Mouse (Mus musculus): Measurements from ENCODE around the gene Hecw2. TPM values are rescaled to one million over a fixed set of nuclear protein-coding genes. Genes with fewer than 3 reads are reported as not detected.

Hecw2 gene
- total and polyA plus RNA-seq, 3 experiments, result 0.27 TPM; not detected in 2

DNA sequence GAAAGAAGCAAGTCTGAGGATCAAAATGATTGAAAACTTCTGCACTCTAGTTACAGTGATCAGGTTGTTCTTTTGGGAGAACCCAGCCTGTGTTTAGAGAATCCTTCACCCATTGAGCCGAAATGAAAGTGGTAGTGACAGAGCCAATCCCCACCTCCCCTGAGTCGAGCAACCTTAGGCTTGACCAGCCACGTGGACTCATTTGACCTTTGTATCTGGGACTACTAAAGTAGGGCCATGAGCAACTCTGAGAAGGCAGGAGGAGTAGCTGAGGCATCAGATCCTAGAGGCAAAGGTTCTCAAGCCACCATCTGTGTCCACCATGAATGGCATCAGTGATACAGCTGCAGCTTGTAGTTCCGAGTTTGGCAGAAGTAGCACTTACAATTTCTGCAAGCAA lies 399.4 kb downstream of the Hecw2 start:
- TF ChIP-seq TAL1 (conservative IDR thresholded peaks at IDR 0.05; ENCODE audit: low read depth, low read length) (no peak), POLR2AphosphoS5 (IDR thresholded peaks at IDR 0.05; ENCODE audit: insufficient replicate concordance, low read depth, low read length) (no peak), CTCF (IDR thresholded peaks at IDR 0.05; ENCODE audit: low read depth, low read length) (no peak), GATA1 (IDR thresholded peaks at IDR 0.05; ENCODE audit: borderline replicate concordance, low read length) (no peak), GATA2 (IDR thresholded peaks at IDR 0.05; ENCODE audit: borderline replicate concordance, low read depth, low read length) (no peak)
- H3K4me1 ChIP-seq (ENCODE audit: insufficient read depth, low read depth, low read length), result peaks cover 16% of the 10 kb centered on the region
- ATAC-seq (ENCODE audit: extremely low read depth, insufficient number of reproducible peaks, low FRiP score, poor library complexity, severe bottlenecking), result no peak

DNA sequence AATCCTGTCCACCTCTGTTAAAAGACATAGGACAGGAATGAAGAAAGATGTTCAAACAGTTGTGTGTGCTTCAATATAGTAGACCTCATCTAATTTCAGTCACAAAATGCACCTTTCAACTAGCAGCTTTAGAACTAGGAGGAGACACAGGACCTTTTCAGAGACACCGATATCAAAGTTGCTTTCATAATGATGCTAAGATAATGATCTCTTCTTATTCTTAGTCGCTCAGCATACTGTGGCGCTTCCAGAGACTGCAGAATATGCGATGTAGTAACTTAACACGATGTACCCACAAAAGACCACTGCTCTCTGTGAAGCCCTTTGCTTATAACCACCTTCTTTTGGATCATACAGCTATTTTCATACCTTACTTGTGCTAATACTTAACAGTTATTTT lies 399.9 kb downstream of the Hecw2 start:
- DNase-seq (ENCODE audit: low spot score), result no peak
- TF ChIP-seq TAL1 (conservative IDR thresholded peaks at IDR 0.05; ENCODE audit: low read depth, low read length), result no peak
- TF ChIP-seq CTCF (IDR thresholded peaks at IDR 0.05; ENCODE audit: low read depth, low read length), result no peak
- no peak for TF ChIP-seq GATA2 (IDR thresholded peaks at IDR 0.05; ENCODE audit: borderline replicate concordance, low read depth, low read length)
- no peak for TF ChIP-seq POLR2AphosphoS5 (IDR thresholded peaks at IDR 0.05; ENCODE audit: insufficient replicate concordance, low read depth, low read length)
- no peak for TF ChIP-seq GATA1 (IDR thresholded peaks at IDR 0.05; ENCODE audit: borderline replicate concordance, low read length)
- Histone ChIP-seq H3K4me1 (ENCODE audit: insufficient read depth, low read depth, low read length) (peaks cover 16% of the 10 kb centered on the region), H3K9me3 (replicated peaks) (no peaks in the 10 kb centered on the region), H3K27me3 (ENCODE audit: insufficient read depth, low read length) (peaks cover 12% of the 10 kb centered on the region), H3K36me3 (replicated peaks) (no peaks in the 10 kb centered on the region), H3K4me3 (ENCODE audit: low read depth, low read length) (no peak overlapping the region)
- ATAC-seq (ENCODE audit: extremely low read depth, insufficient number of reproducible peaks, low FRiP score, poor library complexity, severe bottlenecking), result no peak

More for the DNA sequence above, 399.4 kb downstream of the Hecw2 start:
- Histone ChIP-seq H3K4me3 (ENCODE audit: low read depth, low read length) (no peak overlapping the region), H3K36me3 (replicated peaks) (no peaks in the 10 kb centered on the region), H3K9me3 (replicated peaks) (no peaks in the 10 kb centered on the region), H3K27me3 (ENCODE audit: insufficient read depth, low read length) (peaks cover 12% of the 10 kb centered on the region)
- DNase-seq (ENCODE audit: low spot score), result no peak

DNA sequence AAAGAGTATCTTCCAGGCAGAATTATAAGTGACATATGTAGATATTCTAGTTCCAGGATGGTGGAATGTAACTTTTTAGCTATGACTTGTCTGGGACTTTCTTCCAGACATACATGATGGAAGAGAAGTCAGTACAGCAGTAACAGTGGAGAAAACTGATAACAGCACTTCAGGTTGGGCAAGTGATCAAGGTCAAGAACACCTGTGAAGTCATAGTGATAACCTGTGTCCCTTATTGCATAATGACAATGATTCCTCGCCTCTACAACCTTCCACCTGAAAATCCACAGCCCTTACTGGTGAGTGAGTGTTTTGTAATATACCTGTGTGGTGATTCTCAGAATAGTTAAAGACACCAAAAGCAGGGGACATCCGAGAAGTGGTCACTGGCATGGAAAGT lies 400.7 kb downstream of the Hecw2 start:
- TF ChIP-seq TAL1 (conservative IDR thresholded peaks at IDR 0.05; ENCODE audit: low read depth, low read length), result no peak
- TF ChIP-seq GATA1 (IDR thresholded peaks at IDR 0.05; ENCODE audit: borderline replicate concordance, low read length), result no peak
- TF ChIP-seq POLR2AphosphoS5 (IDR thresholded peaks at IDR 0.05; ENCODE audit: insufficient replicate concordance, low read depth, low read length), result no peak
- no peak for TF ChIP-seq CTCF (IDR thresholded peaks at IDR 0.05; ENCODE audit: low read depth, low read length)
- TF ChIP-seq GATA2 (IDR thresholded peaks at IDR 0.05; ENCODE audit: borderline replicate concordance, low read depth, low read length), result no peak
- Histone ChIP-seq H3K36me3 (replicated peaks) (no peaks in the 10 kb centered on the region), H3K9me3 (replicated peaks) (no peaks in the 10 kb centered on the region), H3K27me3 (ENCODE audit: insufficient read depth, low read length) (peaks cover 12% of the 10 kb centered on the region), H3K4me3 (ENCODE audit: low read depth, low read length) (no peak overlapping the region), H3K4me1 (ENCODE audit: insufficient read depth, low read depth, low read length) (peaks cover 16% of the 10 kb centered on the region)
- DNase-seq (ENCODE audit: low spot score) (no peak), ATAC-seq (ENCODE audit: extremely low read depth, insufficient number of reproducible peaks, low FRiP score, poor library complexity, severe bottlenecking) (no peak)

DNA sequence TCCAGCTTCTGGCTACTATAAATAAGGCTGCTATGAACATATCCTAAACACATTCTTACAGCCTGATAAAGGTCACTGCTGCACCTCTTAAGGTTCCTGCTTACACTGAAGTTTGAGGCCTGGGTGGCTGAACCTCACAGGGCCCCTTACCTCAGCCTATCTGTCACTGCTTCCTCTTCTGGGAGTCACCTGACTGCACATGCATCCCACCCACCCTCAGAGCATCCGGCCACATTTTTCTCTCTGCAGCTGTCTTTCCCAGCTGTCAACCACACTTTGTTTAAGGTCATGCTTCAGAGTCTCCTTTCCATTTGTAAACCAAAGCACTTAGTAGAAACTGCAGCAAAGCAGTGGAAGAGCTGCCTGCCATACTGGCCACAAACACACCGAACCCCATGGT lies 403.6 kb downstream of the Hecw2 start:
- Histone ChIP-seq H3K4me3 (ENCODE audit: low read depth, low read length) (no peak overlapping the region), H3K27me3 (ENCODE audit: insufficient read depth, low read length) (peaks cover 12% of the 10 kb centered on the region), H3K36me3 (replicated peaks) (no peaks in the 10 kb centered on the region), H3K9me3 (replicated peaks) (no peaks in the 10 kb centered on the region), H3K4me1 (ENCODE audit: insufficient read depth, low read depth, low read length) (peaks cover 21% of the 10 kb centered on the region)
- TF ChIP-seq CTCF (IDR thresholded peaks at IDR 0.05; ENCODE audit: low read depth, low read length) (no peak), TAL1 (conservative IDR thresholded peaks at IDR 0.05; ENCODE audit: low read depth, low read length) (no peak), GATA1 (IDR thresholded peaks at IDR 0.05; ENCODE audit: borderline replicate concordance, low read length) (no peak), GATA2 (IDR thresholded peaks at IDR 0.05; ENCODE audit: borderline replicate concordance, low read depth, low read length) (no peak)
- DNase-seq (ENCODE audit: low spot score) (no peak), ATAC-seq (ENCODE audit: extremely low read depth, insufficient number of reproducible peaks, low FRiP score, poor library complexity, severe bottlenecking) (peak; percentile 67)

DNA sequence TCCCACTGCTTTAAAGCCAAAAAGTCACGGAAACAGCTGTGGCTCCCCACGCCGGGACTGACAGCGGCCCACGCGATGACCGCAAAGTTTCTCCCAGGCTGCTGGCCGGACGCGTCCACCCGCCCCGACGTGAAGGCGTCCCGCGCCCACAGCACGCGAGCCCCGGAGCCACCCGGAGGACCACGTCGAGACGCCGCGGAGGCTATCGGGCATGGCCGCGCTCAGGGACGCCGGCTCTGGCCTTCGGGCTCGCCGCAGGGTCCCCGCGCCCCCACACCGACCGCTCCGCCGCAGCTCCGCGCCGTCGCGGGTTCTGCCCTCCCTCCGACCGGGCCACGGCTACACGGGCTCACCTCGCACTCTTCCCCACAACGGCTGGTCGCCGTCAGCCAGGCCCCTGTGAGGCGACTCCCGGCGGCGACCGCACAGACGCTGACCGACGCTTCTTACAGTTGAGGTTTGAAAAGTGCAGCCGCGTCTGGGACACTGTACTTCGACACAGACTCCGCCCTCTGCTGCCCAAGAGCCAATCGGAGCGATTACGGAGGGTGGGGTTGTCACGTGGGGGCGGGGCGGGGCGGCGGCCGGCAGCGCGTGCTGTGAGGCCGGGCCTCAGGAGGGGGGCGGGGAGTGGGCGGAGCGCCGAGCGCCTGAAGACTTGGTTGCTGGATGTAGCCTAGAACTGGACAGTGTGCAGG lies 410.1 kb downstream of the Hecw2 start, which contains the start of gene Stk17b:
TSS of gene Stk17b (minus strand) at position 504 of the 698 bp plus-strand sequence.
- ATAC-seq (ENCODE audit: extremely low read depth, insufficient number of reproducible peaks, low FRiP score, poor library complexity, severe bottlenecking) (peak; percentile 96), DNase-seq (ENCODE audit: low spot score) (peak; percentile 98)
- Histone ChIP-seq H3K27me3 (ENCODE audit: insufficient read depth, low read length) (no peaks in the 10 kb centered on the region), H3K4me3 (ENCODE audit: low read depth, low read length) (peak within 1 kb of the TSS; percentile 96), H3K9me3 (replicated peaks) (no peaks in the 10 kb centered on the region), H3K4me1 (ENCODE audit: insufficient read depth, low read depth, low read length) (peaks cover 27% of the 10 kb centered on the region), H3K36me3 (replicated peaks) (peaks cover 2% of the 10 kb centered on the region)
- TF ChIP-seq TAL1 (conservative IDR thresholded peaks at IDR 0.05; ENCODE audit: low read depth, low read length) (no peak), GATA2 (IDR thresholded peaks at IDR 0.05; ENCODE audit: borderline replicate concordance, low read depth, low read length) (no peak), CTCF (IDR thresholded peaks at IDR 0.05; ENCODE audit: low read depth, low read length) (no peak), GATA1 (IDR thresholded peaks at IDR 0.05; ENCODE audit: borderline replicate concordance, low read length) (no peak), POLR2AphosphoS5 (IDR thresholded peaks at IDR 0.05; ENCODE audit: insufficient replicate concordance, low read depth, low read length) (no peak)

DNA sequence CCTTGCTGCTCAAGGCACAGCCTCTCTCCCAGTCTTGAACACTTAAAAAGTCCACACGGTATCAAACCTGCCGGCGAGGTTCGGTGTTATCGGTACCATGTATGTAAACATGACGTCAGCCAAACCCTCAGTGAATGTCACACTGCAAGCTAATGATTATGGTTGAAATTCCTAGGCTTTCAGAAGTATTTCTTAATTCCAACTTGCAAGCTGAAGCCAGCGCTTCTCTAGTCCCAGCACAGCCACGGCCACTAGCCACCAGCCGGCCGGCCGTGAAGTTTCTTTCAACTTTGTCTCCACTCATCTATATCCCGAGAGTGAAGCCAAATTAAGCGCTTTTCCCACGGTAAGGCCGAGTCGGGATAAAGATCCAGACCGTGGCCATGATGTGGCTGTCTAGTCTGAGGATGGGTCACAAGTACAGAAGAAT lies 410.7 kb downstream of the Hecw2 start:
- ATAC-seq (ENCODE audit: extremely low read depth, insufficient number of reproducible peaks, low FRiP score, poor library complexity, severe bottlenecking) (0 out of 2 replicates have a peak, but pooled peaks have one; percentile 9), DNase-seq (ENCODE audit: low spot score) (peak; percentile 7)
- H3K27me3 ChIP-seq (ENCODE audit: insufficient read depth, low read length), result no peaks in the 10 kb centered on the region
- peak overlapping the region; percentile 96 for H3K4me3 ChIP-seq (ENCODE audit: low read depth, low read length)
- no peak for TF ChIP-seq CTCF (IDR thresholded peaks at IDR 0.05; ENCODE audit: low read depth, low read length)
- TF ChIP-seq GATA2 (IDR thresholded peaks at IDR 0.05; ENCODE audit: borderline replicate concordance, low read depth, low read length), result no peak
- no peak for TF ChIP-seq GATA1 (IDR thresholded peaks at IDR 0.05; ENCODE audit: borderline replicate concordance, low read length)
- TF ChIP-seq TAL1 (conservative IDR thresholded peaks at IDR 0.05; ENCODE audit: low read depth, low read length), result no peak
- TF ChIP-seq POLR2AphosphoS5 (IDR thresholded peaks at IDR 0.05; ENCODE audit: insufficient replicate concordance, low read depth, low read length), result no peak
- H3K9me3 ChIP-seq (replicated peaks), result no peaks in the 10 kb centered on the region
- peaks cover 27% of the 10 kb centered on the region for H3K4me1 ChIP-seq (ENCODE audit: insufficient read depth, low read depth, low read length)
- H3K36me3 ChIP-seq (replicated peaks), result peaks cover 2% of the 10 kb centered on the region

Data from G1E (cell line).